14 mouse cellular contexts compared by ENCODE assay signal in the genomic region with DNA sequence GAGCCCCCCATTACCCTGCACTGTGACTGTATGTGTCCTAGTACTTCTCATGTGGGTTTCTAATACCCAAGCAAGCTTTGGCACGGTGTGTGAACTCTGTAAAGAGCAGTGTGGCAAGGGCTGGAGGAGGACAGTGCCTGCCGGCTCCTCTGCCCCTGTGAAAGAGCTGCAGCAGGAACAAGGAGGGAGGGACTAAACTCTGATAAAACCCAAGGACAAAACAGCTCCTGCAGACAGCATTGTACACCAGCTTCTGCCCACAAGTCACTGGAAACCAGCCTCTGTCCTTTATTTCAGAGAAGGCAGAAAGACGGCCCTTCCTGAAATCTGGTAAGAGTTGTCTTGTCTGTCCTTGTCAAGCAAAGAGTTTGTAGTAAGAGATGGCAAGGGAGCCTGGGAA. TPM values are rescaled to one million over a fixed set of nuclear protein-coding genes. Genes with fewer than 3 reads are reported as not detected.
"Had no signal": no experiment of that assay in that cellular context is flagged by ENCODE, and none has a peak within 500 bp of the region (broad histone marks: within the 10 kb centered on the region; RNA-seq: fewer than 3 reads in every experiment).

No protein-coding gene starts in this region.

- H3K4me1 ChIP-seq: kidney, embryonic 15.5 days; lung, embryonic 15.5 days had no signal

- H3K4me3 ChIP-seq: kidney, embryonic 15.5 days; limb, embryonic 15.5 days; liver, embryonic 12.5 days; lung, embryonic 15.5 days; megakaryocyte, embryonic 14.5 days; midbrain, embryonic 15.5 days had no signal

- H3K4me2 ChIP-seq: kidney, embryonic 15.5 days; limb, embryonic 15.5 days; liver, embryonic 12.5 days; lung, embryonic 15.5 days; midbrain, embryonic 11.5 days; midbrain, embryonic 15.5 days had no signal

- H3K27ac ChIP-seq: kidney, embryonic 15.5 days; limb, embryonic 15.5 days; liver, embryonic 12.5 days; lung, embryonic 15.5 days; macrophage; midbrain, embryonic 15.5 days had no signal

- DNase-seq: kidney, adult 2 months; kidney, postnatal 14 days; layer of hippocampus, postnatal 36 days; lung, postnatal 14 days; thymus, postnatal 36 days had no signal

- H3K36me3 ChIP-seq: limb, embryonic 15.5 days; liver, embryonic 12.5 days; lung, embryonic 15.5 days; midbrain, embryonic 15.5 days had no signal

- H3K9me3 ChIP-seq: kidney, embryonic 15.5 days; limb, embryonic 15.5 days; liver, embryonic 12.5 days; lung, embryonic 15.5 days; megakaryocyte, embryonic 14.5 days; midbrain, embryonic 15.5 days had no signal

- H3K27me3 ChIP-seq: kidney, embryonic 15.5 days; limb, embryonic 15.5 days; liver, embryonic 12.5 days; lung, embryonic 15.5 days; midbrain, embryonic 15.5 days had no signal

- H3K9ac ChIP-seq: kidney, embryonic 15.5 days; limb, embryonic 15.5 days; liver, embryonic 12.5 days; lung, embryonic 15.5 days; midbrain, embryonic 15.5 days had no signal

- ATAC-seq: liver, embryonic 12.5 days; midbrain, embryonic 15.5 days had no signal

RNA-seq across cellular contexts. Expression of a gene that starts 2.9 kb away (rescaled TPM):
- polyA plus RNA-seq: lung, embryonic 15.5 days; thymus, postnatal 0 days had no signal
